Mouse (Mus musculus): ENCODE measurements at regions not wholly inside any gene's neighbourhood (a gene's known extent, or its start where the extent isn't known, plus 50 kb on each side); places are given as distances from the start of the nearest gene placed in this dataset.

GRCm38 (mm10) chr9:23591906-23592305, 369.0 kb downstream of the Bmper start:
- TF ChIP-seq EP300 (IDR thresholded peaks at IDR 0.05; ENCODE audit: insufficient read depth, low read depth, low read length) = no peak
- no peak for TF ChIP-seq CTCF (IDR thresholded peaks at IDR 0.05)
- TF ChIP-seq POLR2A (IDR thresholded peaks at IDR 0.05; ENCODE audit: insufficient read depth, low read depth, low read length) = no peak

Measured in heart, adult 2 months (tissue).